Mouse (Mus musculus): ENCODE results near the gene Shkbp1. TPM values are rescaled to one million over a fixed set of nuclear protein-coding genes. Genes with fewer than 3 reads are reported as not detected.
A peak's percentile ranks its signal among the peaks of the same experiment; 100 is the strongest.

Shkbp1 gene
- polyA plus RNA-seq, 1 experiment from 2014 or later, result 10.9 TPM

DNA sequence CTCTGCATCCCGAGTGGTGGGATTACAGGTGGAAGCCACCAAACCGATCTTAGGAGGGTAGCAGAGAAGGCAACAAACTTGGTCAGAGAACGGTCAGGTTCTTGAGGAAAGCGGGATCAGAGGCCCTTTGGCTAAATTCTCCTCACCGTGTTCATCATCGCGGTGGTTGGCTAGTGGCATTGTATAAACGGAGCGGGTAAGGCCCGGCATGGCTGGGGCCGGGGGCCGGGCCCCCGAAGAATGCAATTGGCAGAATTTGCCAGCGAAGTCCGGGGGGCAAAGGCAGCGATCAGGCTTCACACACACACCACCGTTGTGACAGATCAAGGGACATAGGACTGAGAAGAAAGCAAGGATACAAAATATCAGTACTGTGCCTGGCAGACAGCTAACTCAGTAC is 25.8 kb downstream of the Shkbp1 start:
- Histone ChIP-seq H3K27me3 (ENCODE audit: insufficient read depth, low read length) (peaks cover 95% of the 10 kb centered on the region), H3K9me3 (ENCODE audit: low read length) (no peaks in the 10 kb centered on the region), H3K4me1 (ENCODE audit: insufficient read depth) (peaks cover 21% of the 10 kb centered on the region), H3K36me3 (replicated peaks; ENCODE audit: insufficient read depth, low read length) (no peaks in the 10 kb centered on the region), H3K4me3 (ENCODE audit: low read depth, low read length) (peak overlapping the region; percentile 43; the same call in 1 of the 2 replicates), H3K9ac (replicated peaks) (no peak overlapping the region), H3K4me2 (ENCODE audit: low read depth, low read length) (peak overlapping the region; percentile 71), H3K27ac (ENCODE audit: low read depth) (no peak overlapping the region)
- TF ChIP-seq CTCF (IDR thresholded peaks at IDR 0.05; ENCODE audit: low read depth), result no peak
- TF ChIP-seq EP300 (IDR thresholded peaks at IDR 0.05; ENCODE audit: low read depth), result no peak
- ATAC-seq (no peak), DNase-seq (no peak)
- 21% methylated on average over 17 of the region's 17 CpGs for WGBS (ENCODE audit: insufficient replicate concordance)

DNA sequence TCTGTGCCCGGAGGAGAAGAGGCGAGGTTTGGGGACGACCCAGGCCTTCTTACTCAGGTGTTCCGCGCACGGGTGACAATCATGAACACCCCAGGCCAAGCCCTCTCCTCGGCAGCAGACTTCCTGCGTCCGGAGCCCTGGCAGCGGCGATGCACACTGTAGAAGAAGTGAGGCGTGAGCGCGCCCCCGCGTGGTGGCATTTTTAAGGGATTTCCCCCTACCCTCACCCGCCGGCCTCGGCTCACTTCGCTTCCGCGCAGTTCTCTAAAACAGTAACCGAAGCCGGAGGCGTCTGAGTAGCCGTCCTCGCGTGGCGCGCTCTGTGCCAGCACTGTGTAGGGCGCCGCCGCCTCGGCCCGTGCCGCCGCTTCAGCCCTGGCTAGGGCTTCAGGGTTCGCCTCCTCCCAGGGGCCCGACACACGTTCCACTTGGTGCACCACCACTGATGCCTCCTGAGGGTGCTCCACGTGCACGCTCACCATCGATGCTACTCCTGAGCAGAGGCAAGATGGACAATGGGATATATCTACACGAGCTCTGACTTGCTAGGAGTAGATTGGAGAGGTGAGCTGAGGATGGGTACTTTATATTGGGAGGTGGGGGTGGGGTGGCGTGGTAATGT is 26.4 kb downstream of the Shkbp1 start:
- no peak for TF ChIP-seq EP300 (IDR thresholded peaks at IDR 0.05; ENCODE audit: low read depth)
- peak; percentile 79 for TF ChIP-seq CTCF (IDR thresholded peaks at IDR 0.05; ENCODE audit: low read depth)
- no peak overlapping the region for H3K27ac ChIP-seq (ENCODE audit: low read depth)
- peaks cover 21% of the 10 kb centered on the region for H3K4me1 ChIP-seq (ENCODE audit: insufficient read depth)
- DNase-seq (peak; percentile 87), ATAC-seq (peak; percentile 29)
- no peaks in the 10 kb centered on the region for H3K36me3 ChIP-seq (replicated peaks; ENCODE audit: insufficient read depth, low read length)
- H3K9me3 ChIP-seq (ENCODE audit: low read length), result no peaks in the 10 kb centered on the region
- no peak overlapping the region for H3K9ac ChIP-seq (replicated peaks)
- 3% methylated on average over 45 of the region's 45 CpGs for WGBS (ENCODE audit: insufficient replicate concordance)
- peaks cover 95% of the 10 kb centered on the region for H3K27me3 ChIP-seq (ENCODE audit: insufficient read depth, low read length)
- H3K4me3 ChIP-seq (ENCODE audit: low read depth, low read length), result peak overlapping the region; percentile 8; the same call in 1 of the 2 replicates
- peak overlapping the region; percentile 35 for H3K4me2 ChIP-seq (ENCODE audit: low read depth, low read length)

DNA sequence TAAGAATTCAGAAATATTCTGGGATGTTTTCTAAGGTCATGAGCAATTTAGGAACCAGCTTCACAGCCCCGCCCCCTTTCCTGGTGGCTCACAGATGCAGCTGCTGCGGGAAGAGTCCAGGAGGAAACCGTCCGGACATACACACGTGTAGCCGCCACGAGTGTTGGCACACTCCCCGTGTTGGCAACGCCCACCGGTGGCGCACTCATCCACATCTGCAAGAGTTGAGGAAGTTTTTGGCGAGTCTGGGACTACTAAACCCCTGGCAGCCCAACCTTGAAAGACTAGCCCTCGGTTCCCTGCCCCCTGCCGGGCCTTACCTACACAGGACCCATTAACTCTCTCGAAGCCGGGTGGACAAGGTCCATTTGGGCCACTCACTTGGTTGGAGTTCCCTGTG is 27.2 kb downstream of the Shkbp1 start:
- WGBS (ENCODE audit: insufficient replicate concordance), result 47% methylated on average over 16 of the region's 16 CpGs
- Histone ChIP-seq H3K4me3 (ENCODE audit: low read depth, low read length) (no peak overlapping the region), H3K9me3 (ENCODE audit: low read length) (no peaks in the 10 kb centered on the region), H3K4me1 (ENCODE audit: insufficient read depth) (peaks cover 21% of the 10 kb centered on the region), H3K4me2 (ENCODE audit: low read depth, low read length) (no peak overlapping the region), H3K9ac (replicated peaks) (no peak overlapping the region), H3K36me3 (replicated peaks; ENCODE audit: insufficient read depth, low read length) (no peaks in the 10 kb centered on the region), H3K27ac (ENCODE audit: low read depth) (no peak overlapping the region), H3K27me3 (ENCODE audit: insufficient read depth, low read length) (peaks cover 89% of the 10 kb centered on the region)
- no peak for DNase-seq
- TF ChIP-seq EP300 (IDR thresholded peaks at IDR 0.05; ENCODE audit: low read depth), result no peak
- no peak for TF ChIP-seq CTCF (IDR thresholded peaks at IDR 0.05; ENCODE audit: low read depth)
- no peak for ATAC-seq

DNA sequence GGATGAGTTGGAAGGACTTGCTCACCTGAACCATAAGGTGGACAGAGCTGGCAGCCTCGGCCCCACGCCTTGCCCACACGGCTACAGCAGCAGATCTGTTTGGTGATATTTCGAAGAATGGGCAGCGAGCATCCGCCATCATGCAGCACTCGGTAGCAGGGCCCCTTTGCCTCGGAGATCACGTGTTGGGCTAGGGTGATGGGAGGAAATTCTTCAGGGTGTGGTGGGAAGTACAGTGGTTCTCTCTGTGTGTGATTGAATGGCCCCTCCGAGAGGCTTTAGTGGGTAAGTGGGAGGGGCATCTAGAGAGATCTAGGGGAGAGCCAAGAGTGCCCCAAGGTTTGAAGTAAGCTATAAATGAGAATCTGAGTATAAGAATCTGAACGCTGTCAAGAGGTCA is 27.7 kb downstream of the Shkbp1 start:
- Histone ChIP-seq H3K9me3 (ENCODE audit: low read length) (no peaks in the 10 kb centered on the region), H3K4me2 (ENCODE audit: low read depth, low read length) (no peak overlapping the region), H3K27me3 (ENCODE audit: insufficient read depth, low read length) (peaks cover 86% of the 10 kb centered on the region), H3K27ac (ENCODE audit: low read depth) (no peak overlapping the region), H3K4me3 (ENCODE audit: low read depth, low read length) (no peak overlapping the region), H3K36me3 (replicated peaks; ENCODE audit: insufficient read depth, low read length) (no peaks in the 10 kb centered on the region), H3K9ac (replicated peaks) (no peak overlapping the region), H3K4me1 (ENCODE audit: insufficient read depth) (peaks cover 21% of the 10 kb centered on the region)
- 68% methylated on average over 11 of the region's 11 CpGs for WGBS (ENCODE audit: insufficient replicate concordance)
- no peak for DNase-seq
- TF ChIP-seq EP300 (IDR thresholded peaks at IDR 0.05; ENCODE audit: low read depth) (no peak), CTCF (IDR thresholded peaks at IDR 0.05; ENCODE audit: low read depth) (no peak)
- no peak for ATAC-seq

DNA sequence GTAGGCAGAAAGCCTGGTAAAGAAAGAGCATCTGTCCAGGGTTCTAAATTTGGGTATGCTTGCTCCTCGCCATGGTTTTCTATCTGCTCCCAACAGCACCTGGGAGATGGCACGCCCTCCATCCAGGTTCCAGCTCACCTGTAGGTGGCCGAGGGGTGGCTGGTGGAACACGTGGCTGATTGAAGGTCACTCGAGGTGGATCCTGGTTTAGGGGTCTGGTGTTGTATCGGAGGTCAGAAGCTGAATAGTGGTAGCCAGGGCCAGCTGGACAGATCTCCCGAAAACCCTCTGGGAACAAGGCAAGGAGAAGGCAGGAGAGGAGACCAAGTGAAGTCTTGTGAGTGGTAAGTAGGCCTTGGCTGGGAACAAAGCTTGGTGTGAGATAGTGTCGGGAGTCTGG is 28.3 kb downstream of the Shkbp1 start:
- peaks cover 79% of the 10 kb centered on the region for H3K27me3 ChIP-seq (ENCODE audit: insufficient read depth, low read length)

DNA sequence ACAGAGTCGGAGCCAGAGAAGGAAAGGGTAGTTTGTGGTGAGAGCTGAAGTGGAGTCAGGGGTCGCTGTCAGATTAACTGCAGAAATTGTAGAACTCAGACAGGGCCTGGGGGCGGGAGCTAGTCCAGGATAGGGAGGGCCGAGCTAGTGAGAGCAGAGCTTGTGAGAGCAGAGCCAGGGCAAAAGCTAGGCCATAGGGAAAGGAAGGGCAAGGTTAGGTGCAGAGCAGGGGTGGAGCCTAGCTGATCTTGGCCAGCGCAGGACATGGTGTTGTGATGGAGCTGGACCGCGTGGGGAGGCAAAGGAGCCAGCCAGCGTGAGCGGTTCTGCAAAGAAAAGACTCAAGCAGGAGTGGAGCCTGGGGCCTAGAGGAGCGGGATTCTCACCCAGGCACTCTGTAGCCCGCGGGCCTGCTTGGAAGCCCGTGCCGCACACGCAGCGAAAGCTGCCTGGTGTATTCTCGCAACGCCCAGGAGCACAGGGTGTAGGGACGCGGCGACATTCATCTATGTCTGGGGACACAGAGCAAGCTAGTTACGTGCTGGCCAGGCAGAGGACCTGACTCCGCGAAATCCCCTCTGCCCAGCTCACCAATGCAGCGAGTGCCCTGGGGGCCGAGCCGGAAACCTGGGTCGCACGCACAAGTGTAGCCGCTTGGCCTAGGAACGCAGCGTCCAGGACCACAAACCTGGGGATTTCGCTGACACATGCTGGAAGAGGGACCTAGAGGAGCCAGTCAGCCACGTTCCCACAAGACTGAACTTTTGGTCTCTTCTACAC is 29.5 kb downstream of the Shkbp1 start:
- Histone ChIP-seq H3K9me3 (ENCODE audit: low read length) (no peaks in the 10 kb centered on the region), H3K9ac (replicated peaks) (no peak overlapping the region), H3K4me1 (ENCODE audit: insufficient read depth) (peaks cover 21% of the 10 kb centered on the region), H3K36me3 (replicated peaks; ENCODE audit: insufficient read depth, low read length) (no peaks in the 10 kb centered on the region), H3K27ac (ENCODE audit: low read depth) (no peak overlapping the region), H3K4me3 (ENCODE audit: low read depth, low read length) (no peak overlapping the region), H3K4me2 (ENCODE audit: low read depth, low read length) (peak overlapping the region; percentile 56; the same call in 1 of the 2 replicates), H3K27me3 (ENCODE audit: insufficient read depth, low read length) (peaks cover 67% of the 10 kb centered on the region)
- no peak for ATAC-seq
- TF ChIP-seq CTCF (IDR thresholded peaks at IDR 0.05; ENCODE audit: low read depth) (no peak), EP300 (IDR thresholded peaks at IDR 0.05; ENCODE audit: low read depth) (no peak)
- WGBS (ENCODE audit: insufficient replicate concordance), result 41% methylated on average over 34 of the region's 34 CpGs
- no peak for DNase-seq

More for the DNA sequence above, 28.3 kb downstream of the Shkbp1 start:
- Histone ChIP-seq H3K36me3 (replicated peaks; ENCODE audit: insufficient read depth, low read length) (no peaks in the 10 kb centered on the region), H3K9ac (replicated peaks) (no peak overlapping the region), H3K4me3 (ENCODE audit: low read depth, low read length) (no peak overlapping the region), H3K4me1 (ENCODE audit: insufficient read depth) (peaks cover 21% of the 10 kb centered on the region), H3K27ac (ENCODE audit: low read depth) (no peak overlapping the region), H3K4me2 (ENCODE audit: low read depth, low read length) (no peak overlapping the region), H3K9me3 (ENCODE audit: low read length) (no peaks in the 10 kb centered on the region)
- no peak for DNase-seq
- ATAC-seq, result no peak
- TF ChIP-seq CTCF (IDR thresholded peaks at IDR 0.05; ENCODE audit: low read depth) (no peak), EP300 (IDR thresholded peaks at IDR 0.05; ENCODE audit: low read depth) (no peak)
- WGBS (ENCODE audit: insufficient replicate concordance), result 75% methylated on average over 8 of the region's 8 CpGs
